Mouse (Mus musculus) thymus, adult 2 months (tissue): ENCODE measurements around the gene Wdr93.

Source experiments
- CTCF ChIP-seq: fragments of 200-500 bp; IDR thresholded peaks from 2 replicates; pipeline ENCODE4 v1.5.1; 2012; ENCODE audit warnings: mild to moderate bottlenecking, control low read depth, low read length, moderate library complexity, borderline replicate concordance; ENCODE audit not compliant: control insufficient read depth, poor library complexity, insufficient read depth; ENCODE audit errors: extremely low read depth
- POLR2A ChIP-seq: fragments of 200-500 bp; IDR thresholded peaks from 2 replicates; pipeline ENCODE4 v1.6.1; 2012; ENCODE audit warnings: mild to moderate bottlenecking, low read length, control low read depth, moderate library complexity; ENCODE audit not compliant: control insufficient read depth, poor library complexity, insufficient read depth; ENCODE audit errors: extremely low read depth

- TF ChIP-seq POLR2A = no peak
- TF ChIP-seq CTCF = no peak
These were observed 11.5 kb upstream of the Wdr93 start for GRCm38 (mm10) chr7:79731438-79731837.
